ENCODE assay signal across 10 mouse cellular contexts in the genomic region with DNA sequence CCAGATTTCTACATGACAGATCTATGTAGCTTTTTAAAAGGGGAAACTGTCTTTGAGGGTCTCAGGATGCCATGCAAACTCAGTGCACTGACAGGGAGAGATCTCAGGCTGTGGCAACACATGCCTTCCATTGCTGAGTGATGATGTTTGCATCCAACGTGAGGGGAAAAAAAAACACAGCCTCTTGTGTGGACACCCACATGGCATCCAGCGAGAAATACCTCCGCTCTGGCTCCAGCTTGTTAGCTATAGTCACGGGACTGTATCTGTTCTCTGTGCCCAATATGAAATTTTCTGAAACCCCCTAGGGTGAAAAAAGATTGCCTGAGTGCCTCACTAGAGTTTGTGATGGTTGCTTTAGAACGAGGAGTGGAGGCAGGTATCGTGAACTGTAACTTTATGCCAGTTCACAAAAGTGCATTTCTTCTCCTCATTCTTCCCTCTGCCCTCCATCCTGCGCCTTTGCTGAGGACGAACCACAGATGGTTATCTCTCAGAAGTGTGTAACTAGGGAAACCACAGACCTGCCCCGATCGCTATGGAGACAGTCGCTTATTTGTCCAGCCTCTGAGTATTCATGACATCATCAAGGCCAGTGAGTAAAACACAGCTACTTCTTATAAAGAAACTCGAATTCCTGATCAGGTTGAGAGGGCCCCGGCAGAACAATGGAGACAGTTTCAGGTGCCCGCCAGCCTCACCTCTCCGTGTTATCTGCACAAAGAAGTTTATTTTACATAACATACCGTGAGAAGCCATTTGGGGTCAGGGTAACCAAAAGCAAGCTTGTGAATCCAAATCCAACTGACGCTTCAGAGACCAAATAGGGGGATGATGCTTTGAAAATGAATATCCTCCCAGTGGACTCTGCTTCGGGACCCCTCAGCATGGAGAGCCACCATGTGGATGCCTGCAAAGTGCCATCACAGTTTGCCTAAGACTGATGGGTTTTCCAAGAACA.
DNase-seq lines count a peak whose midpoint lies in the region; ATAC-seq and TF ChIP-seq lines count a peak whose summit lies in the region.
"Had no signal": no experiment of that assay in that cellular context is flagged by ENCODE, and none has a peak within 500 bp of the region (broad histone marks: within the 10 kb centered on the region; RNA-seq: fewer than 3 reads in every experiment).

No protein-coding gene starts in this region.

- TF ChIP-seq POLR2A in CH12.LX (IDR thresholded peaks at IDR 0.05; ENCODE audit: low read depth, low read length) = no peak

- TF ChIP-seq CTCF in CH12.LX (conservative IDR thresholded peaks at IDR 0.05 in 1 of 2, IDR thresholded peaks at IDR 0.05 in 1 of 2; ENCODE audit: low read depth in 2 of 2, low read length in 2 of 2) = no peak

- in situ Hi-C loops in CH12.LX (cut with MboI; ENCODE audit: low pct_ligation_motif_present, low pct_unique_long_range_greater_than_20kb, low sequenced_read_pairs) = no loop called here

- peaks cover 0 to 4% of the 10 kb centered on the region in 2 experiments; a peak in 1 of 4 replicates for H3K4me1 ChIP-seq in CH12.LX (ENCODE audit: control insufficient read depth in 1 of 2, insufficient read depth in 2 of 2)
- H3K4me1 ChIP-seq in forebrain, embryonic 14.5 days (ENCODE audit: control insufficient read depth, insufficient read depth, low read length) = peaks cover 7% of the 10 kb centered on the region
- peaks cover 47% of the 10 kb centered on the region for H3K4me1 ChIP-seq in midbrain, embryonic 13.5 days (replicated peaks)
- H3K4me1 ChIP-seq: embryonic facial prominence, embryonic 15.5 days had no signal

- peak; percentile 48; the same call in 1 of the 2 replicates for ATAC-seq in forebrain, embryonic 14.5 days
- ATAC-seq in midbrain, embryonic 13.5 days = peak; percentile 85

- peak; percentile 21 for DNase-seq in CH12.LX (ENCODE audit: extremely low read depth)
- DNase-seq in adrenal gland, adult 8-10 months = peak; percentile 25
- peak; percentile 56 for DNase-seq in forebrain, embryonic 14.5 days (ENCODE audit: low spot score)
- DNase-seq in layer of hippocampus, adult 8-10 months (ENCODE audit: low spot score in 2 of 2) = no peak
- no peak for DNase-seq in cerebellum, adult 18-20 months
- no peak for DNase-seq in layer of hippocampus, adult 9-10 months (ENCODE audit: low spot score)

- H3K4me2 ChIP-seq in CH12.LX (ENCODE audit: insufficient read depth, low read depth, poor library complexity, severe bottlenecking) = peak overlapping the region; percentile 59
- no peak overlapping the region for H3K4me2 ChIP-seq in forebrain, embryonic 14.5 days (ENCODE audit: low read length)
- peak overlapping the region; percentile 25 for H3K4me2 ChIP-seq in midbrain, embryonic 13.5 days (replicated peaks)
- H3K4me2 ChIP-seq: embryonic facial prominence, embryonic 15.5 days had no signal

- H3K27me3 ChIP-seq in CH12.LX (replicated peaks) = no peaks in the 10 kb centered on the region
- peaks cover 41% of the 10 kb centered on the region for H3K27me3 ChIP-seq in forebrain, embryonic 14.5 days (replicated peaks; ENCODE audit: control insufficient read depth, insufficient read depth, low read length)
- peaks cover 53% of the 10 kb centered on the region for H3K27me3 ChIP-seq in midbrain, embryonic 13.5 days

- H3K36me3 ChIP-seq in CH12.LX (replicated peaks in 1 of 2; ENCODE audit: control insufficient read depth in 1 of 2, insufficient read depth in 1 of 2, low read length in 1 of 2) = no peaks in the 10 kb centered on the region
- no peaks in the 10 kb centered on the region for H3K36me3 ChIP-seq in forebrain, embryonic 14.5 days (ENCODE audit: control insufficient read depth, insufficient read depth, low read length)
- H3K36me3 ChIP-seq in midbrain, embryonic 13.5 days = no peaks in the 10 kb centered on the region
- H3K36me3 ChIP-seq: embryonic facial prominence, embryonic 15.5 days had no signal

- dilution Hi-C loops in CH12.LX (cut with MboI; ENCODE audit: extremely low pct_ligation_motif_present, extremely low pct_unique_long_range_greater_than_20kb, low sequenced_read_pairs) = no loop called here

- no peak overlapping the region for H3K9ac ChIP-seq in CH12.LX (ENCODE audit: insufficient read depth, low read depth)
- H3K9ac ChIP-seq in forebrain, embryonic 14.5 days (ENCODE audit: low read length) = no peak overlapping the region
- no peak overlapping the region; the same call in 1 of the 2 replicates for H3K9ac ChIP-seq in midbrain, embryonic 13.5 days (replicated peaks)
- H3K9ac ChIP-seq: embryonic facial prominence, embryonic 15.5 days; liver, embryonic 14.5 days had no signal

- no peak overlapping the region for H3K27ac ChIP-seq in CH12.LX (ENCODE audit: insufficient read depth, low read depth)
- no peak overlapping the region for H3K27ac ChIP-seq in forebrain, embryonic 14.5 days (ENCODE audit: low read depth, low read length)
- peak overlapping the region; percentile 26; the same call in 1 of the 2 replicates for H3K27ac ChIP-seq in midbrain, embryonic 13.5 days
- H3K27ac ChIP-seq: embryonic facial prominence, embryonic 15.5 days; layer of hippocampus, adult 2 months; liver, embryonic 14.5 days had no signal

- H3K9me3 ChIP-seq in CH12.LX (replicated peaks; ENCODE audit: low read length) = no peaks in the 10 kb centered on the region
- H3K9me3 ChIP-seq in forebrain, embryonic 14.5 days (replicated peaks; ENCODE audit: control insufficient read depth, low read length) = no peaks in the 10 kb centered on the region
- H3K9me3 ChIP-seq in midbrain, embryonic 13.5 days = no peaks in the 10 kb centered on the region
- H3K9me3 ChIP-seq: embryonic facial prominence, embryonic 15.5 days had no signal

- no peak for TF ChIP-seq EP300 in CH12.LX (IDR thresholded peaks at IDR 0.05; ENCODE audit: low read length)

- TF ChIP-seq RAD21 in CH12.LX (IDR thresholded peaks at IDR 0.05; ENCODE audit: low read depth, low read length) = no peak; the same call in 1 of the 2 replicates

- no peak overlapping the region for H3K4me3 ChIP-seq in CH12.LX (replicated peaks in 1 of 3; ENCODE audit: low read depth in 2 of 3, low read length in 2 of 3, poor library complexity in 1 of 3)
- H3K4me3 ChIP-seq in forebrain, embryonic 14.5 days (ENCODE audit: low read depth, low read length) = no peak overlapping the region
- H3K4me3 ChIP-seq in midbrain, embryonic 13.5 days (replicated peaks) = no peak overlapping the region
- H3K4me3 ChIP-seq: embryonic facial prominence, embryonic 15.5 days; layer of hippocampus, adult 2 months had no signal

- 40% methylated on average over 18 of the region's 18 CpGs for WGBS in forebrain, embryonic 14.5 days
- 26% methylated on average over 18 of the region's 18 CpGs for WGBS in midbrain, embryonic 13.5 days

- no peaks in the 10 kb centered on the region for H3K79me2 ChIP-seq in CH12.LX (replicated peaks; ENCODE audit: control insufficient read depth, extremely low read depth, insufficient read depth, poor library complexity, severe bottlenecking)

TF ChIP-seq in CH12.LX, 34 proteins besides CTCF, POLR2A, EP300 and RAD21:
- TF ChIP-seq ZNF384 (IDR thresholded peaks at IDR 0.05; ENCODE audit: low read depth, low read length) (no peak), MXI1 (IDR thresholded peaks at IDR 0.05; ENCODE audit: low read depth, low read length) (peak; percentile 39; the same call in 1 of the 2 replicates)

Comparison
In these comparisons a context has a peak if more than half of its experiments do, and no peak if none do; other contexts are left out.
1. DNase-seq: peak in CH12.LX (single experiment), adrenal gland, adult 8-10 months (single experiment) and forebrain, embryonic 14.5 days (single experiment); none in layer of hippocampus, adult 8-10 months (0 of 2), cerebellum, adult 18-20 months (0 of 2) and layer of hippocampus, adult 9-10 months (single experiment).